ENCODE assay signal across 15 mouse cellular contexts in genomic region chr19:27566929-27567328, GRCm38 (mm10).
"Had no signal": no experiment of that assay in that cellular context is flagged by ENCODE, and none has a peak within 500 bp of the region (broad histone marks: within the 10 kb centered on the region; RNA-seq: fewer than 3 reads in every experiment).

No protein-coding gene starts in this region.

- H3K9me3 ChIP-seq: limb, embryonic 10.5 days; liver, embryonic 15.5 days; midbrain, embryonic 13.5 days; neural tube, embryonic 13.5 days; stomach, embryonic 15.5 days had no signal

- H3K4me2 ChIP-seq: liver, embryonic 11.5 days; liver, embryonic 15.5 days; midbrain, embryonic 13.5 days; neural tube, embryonic 13.5 days; stomach, embryonic 15.5 days had no signal

- DNase-seq: kidney, adult 8-10 months; kidney, postnatal 25 days; lung, adult 2 months; lung, postnatal 36 days; retina, postnatal 1 day; right cerebral cortex, postnatal 4 days; thymus, adult 2 months; thymus, postnatal 25 days had no signal

- H3K4me1 ChIP-seq: limb, embryonic 10.5 days; liver, embryonic 15.5 days; neural tube, embryonic 13.5 days; stomach, embryonic 15.5 days had no signal

- H3K36me3 ChIP-seq: limb, embryonic 10.5 days; liver, embryonic 15.5 days; midbrain, embryonic 13.5 days; neural tube, embryonic 13.5 days; stomach, embryonic 15.5 days had no signal

- H3K4me3 ChIP-seq: limb, embryonic 10.5 days; liver, embryonic 15.5 days; midbrain, embryonic 13.5 days; neural tube, embryonic 13.5 days; stomach, embryonic 15.5 days had no signal

- H3K27me3 ChIP-seq: liver, embryonic 15.5 days; midbrain, embryonic 13.5 days; neural tube, embryonic 13.5 days; stomach, embryonic 15.5 days had no signal

- H3K27ac ChIP-seq: limb, embryonic 10.5 days; liver, embryonic 15.5 days; midbrain, embryonic 13.5 days; neural tube, embryonic 13.5 days; stomach, embryonic 15.5 days had no signal

- H3K9ac ChIP-seq: liver, embryonic 15.5 days; midbrain, embryonic 13.5 days; neural tube, embryonic 13.5 days; stomach, embryonic 15.5 days had no signal

- ATAC-seq: lung, postnatal 0 days; midbrain, embryonic 13.5 days had no signal
